Mouse (Mus musculus): ENCODE results near the gene Rtf2. TPM values are rescaled to one million over a fixed set of nuclear protein-coding genes. Genes with fewer than 3 reads are reported as not detected.

The Rtf2 gene
- total and polyA plus RNA-seq, 2 experiments, result 31.5 to 37.0 TPM

GRCm38 (mm10) chr2:172407499-172407898 is 32.9 kb upstream of the Rtf2 start:
- no peak overlapping the region for H3K4me3 ChIP-seq (ENCODE audit: insufficient read depth, low read depth, low read length)
- H3K36me3 ChIP-seq (ENCODE audit: control insufficient read depth, insufficient read depth, low read length), result no peaks in the 10 kb centered on the region
- no peaks in the 10 kb centered on the region for H3K4me1 ChIP-seq (ENCODE audit: control insufficient read depth, insufficient read depth, low read length)
- H3K27me3 ChIP-seq (ENCODE audit: control insufficient read depth, insufficient read depth, low read length), result no peaks in the 10 kb centered on the region
- no peak for DNase-seq (ENCODE audit: extremely low read depth, low read depth, low spot score)
- no peaks in the 10 kb centered on the region for H3K79me2 ChIP-seq (ENCODE audit: control insufficient read depth, insufficient read depth, low read length)
- no peak overlapping the region for H3K9ac ChIP-seq (ENCODE audit: low read depth, low read length)
- no peak for TF ChIP-seq POLR2A (IDR thresholded peaks at IDR 0.05; ENCODE audit: extremely low read depth, insufficient read depth, low read length)
- 79% methylated on average over 2 of the region's 2 CpGs for WGBS
- no peak overlapping the region for H3K27ac ChIP-seq (replicated peaks; ENCODE audit: insufficient read depth, low read depth, low read length)

DNA sequence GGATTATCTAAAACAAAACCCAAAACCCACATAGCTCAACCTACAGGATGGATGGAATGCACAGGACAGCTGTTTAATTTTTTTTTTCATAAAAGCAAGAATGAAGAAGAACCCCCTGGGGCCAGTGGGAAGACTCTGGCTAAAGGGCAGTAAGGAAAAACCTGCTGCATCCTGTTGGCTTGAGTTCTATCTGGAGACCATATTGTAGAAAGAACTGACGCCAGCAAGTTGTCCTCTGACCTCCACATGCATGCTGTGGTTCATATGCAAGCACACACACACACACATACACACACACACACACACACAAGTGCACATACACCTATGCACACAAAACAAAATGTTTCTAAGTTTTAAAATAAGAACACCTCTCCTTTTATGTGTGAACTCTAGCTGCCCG is 29.7 kb upstream of the Rtf2 start:
- no peak for DNase-seq (ENCODE audit: extremely low read depth, low read depth, low spot score)
- Histone ChIP-seq H3K4me1 (ENCODE audit: control insufficient read depth, insufficient read depth, low read length) (no peaks in the 10 kb centered on the region), H3K4me3 (ENCODE audit: insufficient read depth, low read depth, low read length) (no peak overlapping the region), H3K36me3 (ENCODE audit: control insufficient read depth, insufficient read depth, low read length) (no peaks in the 10 kb centered on the region), H3K79me2 (ENCODE audit: control insufficient read depth, insufficient read depth, low read length) (no peaks in the 10 kb centered on the region), H3K27me3 (ENCODE audit: control insufficient read depth, insufficient read depth, low read length) (no peaks in the 10 kb centered on the region), H3K9ac (ENCODE audit: low read depth, low read length) (no peak overlapping the region), H3K27ac (replicated peaks; ENCODE audit: insufficient read depth, low read depth, low read length) (no peak overlapping the region)
- 87% methylated on average over 2 of the region's 2 CpGs for WGBS
- TF ChIP-seq POLR2A (IDR thresholded peaks at IDR 0.05; ENCODE audit: extremely low read depth, insufficient read depth, low read length), result no peak
- TF ChIP-seq CTCF (IDR thresholded peaks at IDR 0.05; ENCODE audit: low read depth, low read length), result no peak

DNA sequence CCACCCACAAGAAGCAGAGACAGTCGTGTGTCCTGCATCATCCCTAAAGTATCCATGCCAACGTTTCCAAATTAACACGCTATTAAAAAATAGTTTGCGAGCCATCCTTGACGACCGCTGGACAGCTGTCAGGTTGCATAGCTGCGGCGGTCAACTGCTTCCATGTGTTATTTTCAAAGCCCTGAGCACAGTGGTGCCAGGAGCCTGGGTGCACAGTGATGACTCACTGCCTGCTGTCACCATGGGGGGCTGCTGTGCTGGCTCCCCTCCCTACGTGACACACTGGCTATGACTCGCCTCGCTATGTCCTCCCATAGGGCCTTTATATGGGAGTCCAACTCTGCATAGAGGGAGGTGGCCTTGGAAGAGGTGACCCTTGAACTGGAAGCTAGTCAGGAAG is 29.3 kb upstream of the Rtf2 start:
- TF ChIP-seq CTCF (IDR thresholded peaks at IDR 0.05; ENCODE audit: low read depth, low read length), result no peak
- TF ChIP-seq POLR2A (IDR thresholded peaks at IDR 0.05; ENCODE audit: extremely low read depth, insufficient read depth, low read length), result no peak
- Histone ChIP-seq H3K79me2 (ENCODE audit: control insufficient read depth, insufficient read depth, low read length) (no peaks in the 10 kb centered on the region), H3K4me1 (ENCODE audit: control insufficient read depth, insufficient read depth, low read length) (no peaks in the 10 kb centered on the region), H3K9ac (ENCODE audit: low read depth, low read length) (no peak overlapping the region), H3K36me3 (ENCODE audit: control insufficient read depth, insufficient read depth, low read length) (no peaks in the 10 kb centered on the region), H3K4me3 (ENCODE audit: insufficient read depth, low read depth, low read length) (no peak overlapping the region), H3K27ac (replicated peaks; ENCODE audit: insufficient read depth, low read depth, low read length) (no peak overlapping the region), H3K27me3 (ENCODE audit: control insufficient read depth, insufficient read depth, low read length) (no peaks in the 10 kb centered on the region)
- no peak for DNase-seq (ENCODE audit: extremely low read depth, low read depth, low spot score)
- WGBS, result 87% methylated on average over 11 of the region's 11 CpGs

DNA sequence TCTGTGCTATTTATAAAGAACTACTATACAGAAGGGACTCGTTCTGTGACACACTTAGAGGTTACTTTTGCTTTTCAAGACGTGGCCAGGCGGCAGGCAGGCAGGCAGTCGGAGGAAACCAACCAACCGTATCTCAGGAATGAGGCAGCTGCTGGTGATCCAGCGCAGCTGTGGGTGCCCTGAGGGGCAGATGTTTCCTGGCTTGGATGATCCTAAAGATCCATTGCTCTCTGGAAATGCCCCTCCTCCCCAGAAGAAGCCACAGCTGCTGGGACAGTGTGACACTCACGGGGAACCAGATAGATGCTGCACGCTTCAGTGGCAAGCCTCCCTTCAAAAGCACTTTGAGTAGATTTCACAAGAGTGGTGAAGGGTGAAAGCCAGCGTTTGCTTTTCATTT is 27.9 kb upstream of the Rtf2 start:
- Histone ChIP-seq H3K79me2 (ENCODE audit: control insufficient read depth, insufficient read depth, low read length) (no peaks in the 10 kb centered on the region), H3K4me1 (ENCODE audit: control insufficient read depth, insufficient read depth, low read length) (no peaks in the 10 kb centered on the region), H3K36me3 (ENCODE audit: control insufficient read depth, insufficient read depth, low read length) (no peaks in the 10 kb centered on the region), H3K27me3 (ENCODE audit: control insufficient read depth, insufficient read depth, low read length) (no peaks in the 10 kb centered on the region), H3K27ac (replicated peaks; ENCODE audit: insufficient read depth, low read depth, low read length) (no peak overlapping the region), H3K4me3 (ENCODE audit: insufficient read depth, low read depth, low read length) (no peak overlapping the region), H3K9ac (ENCODE audit: low read depth, low read length) (no peak overlapping the region)
- no peak for DNase-seq (ENCODE audit: extremely low read depth, low read depth, low spot score)
- WGBS, result 33% methylated on average over 9 of the region's 9 CpGs
- TF ChIP-seq CTCF (IDR thresholded peaks at IDR 0.05; ENCODE audit: low read depth, low read length), result no peak
- TF ChIP-seq POLR2A (IDR thresholded peaks at IDR 0.05; ENCODE audit: extremely low read depth, insufficient read depth, low read length), result no peak

GRCm38 (mm10) chr2:172413273-172413672 is 27.1 kb upstream of the Rtf2 start:
- Histone ChIP-seq H3K4me3 (ENCODE audit: insufficient read depth, low read depth, low read length) (no peak overlapping the region), H3K9ac (ENCODE audit: low read depth, low read length) (no peak overlapping the region), H3K4me1 (ENCODE audit: control insufficient read depth, insufficient read depth, low read length) (no peaks in the 10 kb centered on the region), H3K27ac (replicated peaks; ENCODE audit: insufficient read depth, low read depth, low read length) (no peak overlapping the region), H3K79me2 (ENCODE audit: control insufficient read depth, insufficient read depth, low read length) (no peaks in the 10 kb centered on the region), H3K27me3 (ENCODE audit: control insufficient read depth, insufficient read depth, low read length) (no peaks in the 10 kb centered on the region), H3K36me3 (ENCODE audit: control insufficient read depth, insufficient read depth, low read length) (no peaks in the 10 kb centered on the region)
- 40% methylated on average over 4 of the region's 4 CpGs for WGBS
- no peak for DNase-seq (ENCODE audit: extremely low read depth, low read depth, low spot score)
- TF ChIP-seq CTCF (IDR thresholded peaks at IDR 0.05; ENCODE audit: low read depth, low read length) (no peak), POLR2A (IDR thresholded peaks at IDR 0.05; ENCODE audit: extremely low read depth, insufficient read depth, low read length) (no peak)

DNA sequence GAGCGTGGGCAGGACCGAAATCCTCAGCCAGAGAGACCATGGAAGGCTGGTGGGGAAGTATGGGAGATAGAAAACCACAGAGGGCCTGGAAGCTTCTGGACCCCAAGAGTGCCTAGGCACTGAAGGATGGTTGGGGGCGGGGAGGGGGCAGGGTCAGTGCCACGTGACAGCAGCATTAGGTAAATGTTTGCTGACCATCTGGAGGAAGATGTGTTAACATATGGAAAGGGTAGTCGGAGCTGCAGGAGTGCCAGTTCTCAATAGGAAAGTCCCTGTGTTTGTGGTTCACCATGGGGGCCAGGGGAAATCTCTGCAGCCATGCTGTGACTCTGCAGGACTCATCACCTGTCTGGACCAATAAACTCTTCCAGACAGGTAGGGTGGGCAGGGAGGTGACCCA is 26.5 kb upstream of the Rtf2 start:
- H3K4me3 ChIP-seq (ENCODE audit: insufficient read depth, low read depth, low read length), result no peak overlapping the region
- no peaks in the 10 kb centered on the region for H3K79me2 ChIP-seq (ENCODE audit: control insufficient read depth, insufficient read depth, low read length)
- no peaks in the 10 kb centered on the region for H3K4me1 ChIP-seq (ENCODE audit: control insufficient read depth, insufficient read depth, low read length)
- no peaks in the 10 kb centered on the region for H3K36me3 ChIP-seq (ENCODE audit: control insufficient read depth, insufficient read depth, low read length)
- H3K27me3 ChIP-seq (ENCODE audit: control insufficient read depth, insufficient read depth, low read length), result no peaks in the 10 kb centered on the region
- no peak overlapping the region for H3K27ac ChIP-seq (replicated peaks; ENCODE audit: insufficient read depth, low read depth, low read length)
- 74% methylated on average over 5 of the region's 5 CpGs for WGBS
- TF ChIP-seq POLR2A (IDR thresholded peaks at IDR 0.05; ENCODE audit: extremely low read depth, insufficient read depth, low read length) (no peak), CTCF (IDR thresholded peaks at IDR 0.05; ENCODE audit: low read depth, low read length) (no peak)
- H3K9ac ChIP-seq (ENCODE audit: low read depth, low read length), result no peak overlapping the region
- DNase-seq (ENCODE audit: extremely low read depth, low read depth, low spot score), result no peak
